Mouse (Mus musculus): ENCODE data around the gene Oscp1. TPM values are rescaled to one million over a fixed set of nuclear protein-coding genes. Genes with fewer than 3 reads are reported as not detected.

Oscp1 gene
- polyA plus RNA-seq, 1 experiment from 2014 or later, result 26.8 TPM

DNA sequence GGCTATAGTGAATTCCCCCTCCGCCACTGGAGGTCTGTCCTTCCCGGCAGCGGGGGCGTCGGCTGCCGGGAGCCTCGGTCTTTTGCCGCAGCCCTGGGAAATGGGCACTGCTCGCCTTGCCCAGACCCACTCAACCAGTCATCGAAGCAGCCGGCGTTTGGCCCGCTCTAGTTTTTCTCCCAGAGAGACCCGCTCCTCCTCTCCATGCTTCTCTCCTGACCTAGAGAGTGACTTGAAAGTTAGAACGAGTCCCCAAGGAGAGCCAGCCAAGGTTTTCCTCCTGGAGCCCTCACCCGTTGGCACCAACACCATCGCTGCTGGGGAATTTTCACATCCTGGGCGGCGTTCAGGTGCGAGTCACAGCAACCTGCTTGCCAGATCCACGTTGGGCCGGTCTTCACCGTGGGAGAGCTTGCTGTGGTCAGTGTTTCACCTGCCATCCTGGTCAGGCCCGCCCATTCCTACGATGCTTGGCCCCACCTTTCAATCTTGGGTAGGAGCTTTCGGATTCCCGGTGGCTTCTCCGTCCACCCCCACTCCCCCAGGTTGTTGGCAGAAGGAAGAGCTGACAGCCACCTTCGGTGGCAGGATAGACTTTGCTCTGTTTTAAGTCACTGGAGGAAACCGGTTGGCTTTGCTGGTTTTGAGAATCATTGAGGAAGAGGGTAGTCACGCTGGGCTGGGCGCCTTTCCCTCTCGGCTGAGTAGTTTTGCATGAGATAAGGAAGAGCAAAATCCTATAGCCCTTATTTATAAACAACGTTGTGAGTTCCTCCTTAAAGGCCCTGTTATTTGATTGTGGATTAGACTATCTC is 46.1 kb downstream of the Oscp1 start:
- Histone ChIP-seq H3K9me3 (no peaks in the 10 kb centered on the region), H3K4me1 (peaks cover 50% of the 10 kb centered on the region), H3K9ac (peak overlapping the region; percentile 79), H3K36me3 (replicated peaks) (no peaks in the 10 kb centered on the region; the same call in 1 of the 2 replicates), H3K27ac (0 out of 2 replicates have a peak overlapping the region, but pooled peaks have one; percentile 8), H3K4me3 (replicated peaks) (peak overlapping the region; percentile 77), H3K27me3 (no peaks in the 10 kb centered on the region), H3K4me2 (peak overlapping the region; percentile 91)
- 4% methylated on average over 33 of the region's 34 CpGs for WGBS
- ATAC-seq (ENCODE audit: low FRiP score), result peak; percentile 11; the same call in 1 of the 2 replicates

DNA sequence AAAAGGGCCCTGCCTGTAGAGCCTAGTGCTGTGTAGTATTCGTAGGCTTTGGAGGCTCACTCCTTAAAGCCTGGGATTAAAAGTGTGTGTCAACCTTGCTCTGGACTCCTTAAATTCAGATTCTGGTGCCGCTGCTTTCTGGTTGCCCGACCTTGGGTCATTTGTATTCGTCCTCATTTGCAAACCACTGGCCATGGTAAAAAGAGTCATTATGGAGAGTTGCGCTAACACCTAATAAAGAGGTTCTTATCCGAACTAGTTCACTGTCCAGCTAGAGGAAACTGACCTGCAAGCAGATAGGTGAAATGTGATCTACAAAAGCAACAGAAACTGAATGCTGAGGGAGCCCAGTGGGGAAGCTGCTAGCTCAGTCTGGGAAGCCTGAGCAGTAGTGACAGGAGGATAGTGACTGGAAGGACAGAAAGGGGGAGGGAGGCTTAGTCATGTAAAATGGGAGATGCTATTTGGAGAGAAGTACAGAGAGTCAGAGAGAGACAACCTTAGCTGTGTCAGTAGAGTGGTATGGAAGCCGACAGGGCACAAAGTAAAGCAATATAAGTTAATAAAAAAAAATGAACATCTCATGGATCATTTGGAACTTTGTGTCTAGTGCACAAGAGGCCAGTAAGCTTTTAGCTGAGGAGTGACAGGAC is 46.9 kb downstream of the Oscp1 start:
- H3K4me1 ChIP-seq, result peaks cover 57% of the 10 kb centered on the region
- no peak for ATAC-seq (ENCODE audit: low FRiP score)
- 56% methylated on average over 7 of the region's 7 CpGs for WGBS
- no peaks in the 10 kb centered on the region for H3K27me3 ChIP-seq
- H3K27ac ChIP-seq, result no peak overlapping the region
- no peaks in the 10 kb centered on the region for H3K9me3 ChIP-seq
- H3K4me2 ChIP-seq, result peak overlapping the region; percentile 91
- H3K4me3 ChIP-seq (replicated peaks), result peak overlapping the region; percentile 77; the same call in 1 of the 2 replicates
- no peak overlapping the region; the same call in 1 of the 2 replicates for H3K9ac ChIP-seq
- no peaks in the 10 kb centered on the region for H3K36me3 ChIP-seq (replicated peaks)

DNA sequence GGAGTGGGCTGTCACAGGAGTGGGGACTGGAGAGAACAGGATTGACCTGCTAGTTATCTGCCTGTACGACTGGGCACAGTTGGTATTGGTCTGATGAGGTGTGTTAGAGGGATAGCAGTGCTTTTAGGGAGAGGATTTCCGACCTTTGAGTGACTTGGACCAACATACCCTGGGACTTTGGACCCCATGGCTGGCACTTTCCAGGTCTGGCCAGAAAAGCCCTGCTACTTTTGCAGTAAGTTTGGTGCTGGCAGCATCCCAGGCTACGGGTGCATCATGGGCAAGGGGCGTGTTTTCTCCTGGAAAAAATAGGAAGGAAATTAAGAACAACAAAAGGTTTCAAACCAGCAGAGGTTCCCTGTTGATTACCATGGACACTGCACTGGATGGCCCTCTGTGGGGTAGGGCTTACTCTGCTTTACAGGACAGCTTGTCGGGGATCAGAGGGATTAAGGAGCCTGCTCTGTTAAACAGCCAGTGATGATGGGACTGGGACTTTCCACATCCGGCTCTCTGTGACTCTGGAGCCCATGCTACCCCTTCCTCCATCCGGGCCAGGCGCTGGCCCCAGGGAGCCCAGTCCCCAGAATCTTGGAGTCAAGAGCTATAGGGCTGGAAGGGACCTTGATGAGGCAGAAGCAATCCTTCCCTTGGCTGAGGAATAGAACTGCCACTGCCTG is 49.8 kb downstream of the Oscp1 start:
- Histone ChIP-seq H3K27ac (0 out of 2 replicates have a peak overlapping the region, but pooled peaks have one; percentile 8), H3K9ac (peak overlapping the region; percentile 21; the same call in 1 of the 2 replicates), H3K4me2 (no peak overlapping the region), H3K9me3 (no peaks in the 10 kb centered on the region), H3K27me3 (no peaks in the 10 kb centered on the region), H3K4me3 (replicated peaks) (no peak overlapping the region), H3K36me3 (replicated peaks) (no peaks in the 10 kb centered on the region), H3K4me1 (peaks cover 56% of the 10 kb centered on the region)
- ATAC-seq (ENCODE audit: low FRiP score), result no peak
- 27% methylated on average over 8 of the region's 8 CpGs for WGBS

DNA sequence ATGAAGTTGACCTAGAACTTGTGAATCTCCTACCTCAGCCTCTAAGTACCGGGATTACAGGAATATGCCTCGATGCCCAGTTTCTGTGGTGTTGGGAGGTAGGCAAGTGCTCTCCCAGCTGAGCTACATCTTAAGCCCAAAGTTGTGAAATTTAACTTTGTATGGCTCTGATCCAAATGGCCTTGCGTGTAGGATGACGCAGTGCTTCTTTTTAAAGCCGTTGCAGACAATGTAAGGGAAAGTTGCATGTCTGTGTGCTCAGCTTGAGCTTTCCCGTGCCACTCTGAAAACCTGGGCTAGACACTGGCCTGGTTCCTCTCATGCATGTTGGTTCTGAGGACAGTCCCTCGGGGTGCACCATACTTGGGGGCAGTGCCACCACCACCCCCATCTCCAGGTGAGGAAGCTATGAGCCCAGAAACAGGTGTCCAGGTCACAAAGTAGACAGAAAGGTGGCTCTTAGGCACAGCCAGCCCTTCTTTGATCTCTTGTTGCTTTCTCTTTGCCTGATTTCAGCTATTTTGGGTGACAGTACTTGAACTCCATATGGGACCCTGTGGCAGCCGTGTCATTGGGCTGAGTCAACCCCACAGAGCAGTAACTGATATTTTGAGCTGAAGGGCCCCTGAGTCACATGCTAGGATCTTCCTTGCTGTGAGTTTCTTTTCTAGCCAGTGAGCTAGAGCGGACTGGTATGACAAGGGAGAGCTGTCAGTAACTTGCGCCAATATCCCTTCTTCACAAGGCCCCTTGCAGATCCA is 51.4 kb downstream of the Oscp1 start:
- peaks cover 49% of the 10 kb centered on the region for H3K4me1 ChIP-seq

DNA sequence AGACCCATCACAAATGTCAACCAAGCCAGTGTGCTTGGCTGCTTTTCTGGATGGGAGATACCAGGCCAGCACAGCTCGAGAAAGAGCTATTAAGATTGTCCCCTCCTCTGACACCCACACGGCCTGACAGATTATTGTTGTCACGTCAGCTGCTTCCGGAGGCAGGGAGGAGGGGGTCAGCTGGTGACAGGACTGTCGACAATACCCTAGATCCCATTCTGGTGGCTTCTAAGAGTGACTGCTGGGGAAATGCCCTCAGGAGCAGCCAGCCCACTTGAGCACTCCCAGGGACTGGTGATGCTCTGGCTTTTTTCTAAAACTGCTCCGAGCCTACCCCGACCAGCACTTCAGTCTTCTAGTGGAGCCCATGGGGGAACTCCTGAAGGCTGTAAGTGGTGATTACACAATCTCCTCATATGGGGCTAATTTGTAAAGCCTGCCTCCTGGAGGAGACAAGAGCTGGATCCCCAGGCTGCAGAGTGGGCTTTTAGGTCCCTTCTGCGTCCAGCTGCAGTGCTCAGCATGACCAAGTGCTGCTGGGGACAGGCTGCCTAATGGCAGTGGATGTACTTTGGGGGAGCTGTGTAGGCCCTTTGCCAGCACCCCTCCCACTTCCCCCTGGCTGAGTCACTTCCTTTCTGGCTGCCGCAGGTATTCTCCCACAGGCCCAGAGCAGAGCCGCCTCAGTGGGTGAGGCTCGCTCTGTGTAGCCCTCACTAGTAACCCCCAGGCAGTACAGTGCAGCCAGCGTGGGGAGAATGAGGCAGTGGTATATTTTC is 52.2 kb downstream of the Oscp1 start:
- peak; percentile 39 for ATAC-seq (ENCODE audit: low FRiP score)
- Histone ChIP-seq H3K4me3 (replicated peaks) (no peak overlapping the region), H3K36me3 (replicated peaks) (no peaks in the 10 kb centered on the region), H3K9ac (peak overlapping the region; percentile 30; the same call in 1 of the 2 replicates), H3K9me3 (no peaks in the 10 kb centered on the region), H3K4me2 (peak overlapping the region; percentile 6; the same call in 1 of the 2 replicates), H3K4me1 (peaks cover 43% of the 10 kb centered on the region), H3K27me3 (no peaks in the 10 kb centered on the region), H3K27ac (peak overlapping the region; percentile 60)
- 13% methylated on average over 12 of the region's 12 CpGs for WGBS

More for the DNA sequence above, 51.4 kb downstream of the Oscp1 start:
- Histone ChIP-seq H3K36me3 (replicated peaks) (no peaks in the 10 kb centered on the region), H3K4me3 (replicated peaks) (no peak overlapping the region), H3K9me3 (no peaks in the 10 kb centered on the region), H3K27ac (peak overlapping the region; percentile 60), H3K27me3 (no peaks in the 10 kb centered on the region), H3K9ac (0 out of 2 replicates have a peak overlapping the region, but pooled peaks have one; percentile 30), H3K4me2 (no peak overlapping the region)
- 87% methylated on average over 10 of the region's 10 CpGs for WGBS
- no peak for ATAC-seq (ENCODE audit: low FRiP score)

DNA sequence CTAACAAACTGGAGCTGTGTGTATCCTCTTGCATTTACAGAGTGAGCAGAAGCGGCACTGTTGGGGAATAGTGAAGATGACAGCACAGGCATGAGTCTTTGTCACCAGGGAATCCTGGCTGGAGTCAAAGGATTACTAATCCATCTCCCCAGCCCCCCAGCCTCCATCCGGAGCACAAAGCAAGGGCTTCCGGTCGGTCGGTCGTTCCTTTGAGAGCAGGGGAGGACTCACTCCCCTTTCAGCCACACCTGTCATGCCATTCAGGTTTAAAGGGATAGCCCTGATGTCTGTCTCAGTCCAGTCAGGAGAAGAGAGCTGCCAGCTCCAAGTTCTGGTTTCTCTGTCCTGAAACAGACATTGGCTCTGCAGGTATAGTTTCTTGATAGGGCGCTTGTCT is 52.8 kb downstream of the Oscp1 start:
- Histone ChIP-seq H3K27ac (peak overlapping the region; percentile 60), H3K36me3 (replicated peaks) (no peaks in the 10 kb centered on the region), H3K9me3 (no peaks in the 10 kb centered on the region), H3K27me3 (no peaks in the 10 kb centered on the region), H3K9ac (no peak overlapping the region), H3K4me3 (replicated peaks) (no peak overlapping the region), H3K4me2 (0 out of 2 replicates have a peak overlapping the region, but pooled peaks have one; percentile 6), H3K4me1 (peaks cover 43% of the 10 kb centered on the region)
- WGBS, result 16% methylated on average over 7 of the region's 7 CpGs
- ATAC-seq (ENCODE audit: low FRiP score), result no peak

DNA sequence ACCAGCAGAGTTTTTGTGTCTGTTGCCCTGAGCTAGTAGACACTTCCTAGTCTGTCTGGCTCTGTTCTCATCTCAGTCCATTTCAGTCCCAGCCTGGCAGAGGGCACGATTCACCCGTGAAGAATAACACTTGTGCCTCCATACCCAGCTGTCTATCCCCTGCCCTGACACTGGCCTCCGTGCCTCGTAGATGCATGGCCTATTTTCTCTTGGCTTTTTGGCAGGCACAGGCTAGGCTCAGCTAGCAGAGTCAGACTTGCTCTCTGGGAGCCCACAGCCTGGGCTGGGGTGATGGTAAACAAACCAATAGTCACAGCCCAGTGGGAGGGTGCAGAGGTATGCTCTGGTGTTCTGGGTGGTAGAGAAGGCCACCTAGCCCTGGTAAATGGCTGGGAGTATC is 54.9 kb downstream of the Oscp1 start:
- Histone ChIP-seq H3K27ac (no peak overlapping the region), H3K9ac (no peak overlapping the region), H3K4me3 (replicated peaks) (no peak overlapping the region), H3K36me3 (replicated peaks) (0 out of 2 replicates have a peak, but pooled peaks cover 4% of the 10 kb centered on the region), H3K4me1 (peaks cover 34% of the 10 kb centered on the region), H3K9me3 (no peaks in the 10 kb centered on the region), H3K4me2 (no peak overlapping the region), H3K27me3 (no peaks in the 10 kb centered on the region)
- WGBS, result 73% methylated on average over 4 of the region's 4 CpGs
- no peak for ATAC-seq (ENCODE audit: low FRiP score)

DNA sequence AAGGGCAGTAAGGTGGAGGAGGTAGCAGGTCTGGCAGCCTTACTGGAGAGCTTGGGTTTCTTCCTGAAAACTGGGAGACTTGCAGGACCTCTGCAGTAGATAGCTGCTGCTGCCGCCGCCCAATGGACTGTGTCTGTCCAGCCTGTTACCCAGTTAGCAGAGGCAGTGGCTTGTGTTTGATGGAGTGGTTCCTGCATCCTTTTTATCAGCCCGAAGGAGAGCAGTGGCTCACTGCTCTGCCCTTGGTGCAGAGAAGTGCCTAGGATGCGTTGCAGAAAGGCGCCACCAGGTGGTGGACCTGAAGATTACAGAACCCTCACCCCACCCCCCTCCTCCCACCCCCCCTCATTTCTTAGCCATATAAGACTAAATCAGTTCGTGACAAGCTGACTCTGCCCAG is 55.6 kb downstream of the Oscp1 start:
- 16% methylated on average over 6 of the region's 6 CpGs for WGBS
- peaks cover 31% of the 10 kb centered on the region for H3K4me1 ChIP-seq

DNA sequence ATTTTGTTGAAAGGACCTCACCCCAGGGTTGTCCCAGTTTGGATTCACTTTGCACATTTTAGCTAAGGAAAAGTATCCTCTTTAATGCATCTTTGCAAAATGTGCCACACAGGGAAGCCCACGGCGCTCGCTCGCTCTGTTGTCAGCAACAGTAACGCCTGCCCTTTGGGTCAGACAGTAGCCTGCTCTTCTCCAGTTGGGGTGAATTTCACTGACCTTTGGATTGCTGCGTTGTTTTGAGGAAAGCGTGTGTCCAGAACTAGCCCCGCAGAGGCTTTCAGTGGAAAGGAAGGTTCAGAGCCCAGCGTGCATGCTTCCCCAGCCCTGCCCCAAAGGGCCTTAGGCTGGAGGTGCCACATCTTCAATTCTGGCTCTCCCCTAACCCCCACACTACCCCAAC is 57.0 kb downstream of the Oscp1 start:
- Histone ChIP-seq H3K4me3 (replicated peaks) (no peak overlapping the region), H3K9ac (no peak overlapping the region), H3K27ac (no peak overlapping the region), H3K9me3 (no peaks in the 10 kb centered on the region), H3K36me3 (replicated peaks) (0 out of 2 replicates have a peak, but pooled peaks cover 7% of the 10 kb centered on the region), H3K4me2 (no peak overlapping the region), H3K4me1 (peaks cover 21% of the 10 kb centered on the region), H3K27me3 (no peaks in the 10 kb centered on the region)
- 92% methylated on average over 9 of the region's 9 CpGs for WGBS
- no peak for ATAC-seq (ENCODE audit: low FRiP score)

More for the DNA sequence above, 55.6 kb downstream of the Oscp1 start:
- no peak overlapping the region for H3K27ac ChIP-seq
- 0 out of 2 replicates have a peak, but pooled peaks cover 4% of the 10 kb centered on the region for H3K36me3 ChIP-seq (replicated peaks)
- no peak for ATAC-seq (ENCODE audit: low FRiP score)
- no peak overlapping the region for H3K4me3 ChIP-seq (replicated peaks)
- H3K9me3 ChIP-seq, result no peaks in the 10 kb centered on the region
- no peak overlapping the region for H3K4me2 ChIP-seq
- no peak overlapping the region for H3K9ac ChIP-seq
- H3K27me3 ChIP-seq, result no peaks in the 10 kb centered on the region

DNA sequence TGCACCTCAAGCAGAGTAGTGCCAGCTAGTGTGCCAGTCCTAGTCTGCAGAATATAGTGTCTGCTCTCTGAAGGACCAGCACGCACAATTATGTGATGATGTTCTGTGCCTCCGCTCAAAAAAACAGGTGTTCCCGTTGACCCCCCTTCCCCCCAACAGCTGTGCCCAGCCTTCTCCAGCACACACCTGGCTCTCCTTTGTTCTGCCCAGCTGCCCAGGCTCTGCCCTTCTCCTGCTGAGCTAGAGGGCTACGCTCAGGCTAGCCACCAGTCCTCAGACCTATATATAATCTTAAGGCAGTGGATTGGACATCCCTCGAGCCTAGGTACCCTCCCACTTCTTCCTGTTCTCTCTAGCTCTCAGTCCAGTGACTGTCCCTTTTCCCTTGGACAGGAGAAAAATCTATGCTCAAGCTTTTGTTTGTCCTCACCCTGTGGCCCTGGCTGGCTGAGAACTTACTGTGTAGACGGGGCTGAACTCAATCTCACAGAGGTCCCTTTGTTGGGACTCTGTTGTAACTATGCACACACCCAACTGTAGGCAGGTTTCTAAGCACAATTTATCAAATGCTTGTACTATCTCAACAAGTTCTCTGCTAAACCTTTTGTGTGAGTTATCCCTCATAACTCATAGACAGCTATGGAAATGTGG is 57.6 kb downstream of the Oscp1 start:
- peaks cover 10% of the 10 kb centered on the region; the same call in 1 of the 2 replicates for H3K36me3 ChIP-seq (replicated peaks)
- no peaks in the 10 kb centered on the region for H3K9me3 ChIP-seq
- 79% methylated on average over 6 of the region's 6 CpGs for WGBS
- no peak overlapping the region for H3K9ac ChIP-seq
- no peak overlapping the region for H3K4me2 ChIP-seq
- H3K4me1 ChIP-seq, result peaks cover 15% of the 10 kb centered on the region
- H3K27ac ChIP-seq, result no peak overlapping the region
- no peak for ATAC-seq (ENCODE audit: low FRiP score)
- no peak overlapping the region for H3K4me3 ChIP-seq (replicated peaks)
- no peaks in the 10 kb centered on the region for H3K27me3 ChIP-seq

All from forebrain, embryonic 12.5 days (tissue).